Mouse (Mus musculus): ENCODE data around the gene Lama1. TPM values are rescaled to one million over a fixed set of nuclear protein-coding genes. Genes with fewer than 3 reads are reported as not detected.

Lama1 gene
- 31.0 and 60.4 TPM in 2 replicates for polyA plus RNA-seq (2014; fragmentation: Nextera tagmentation; extraction: Ambion mirVana)

DNA sequence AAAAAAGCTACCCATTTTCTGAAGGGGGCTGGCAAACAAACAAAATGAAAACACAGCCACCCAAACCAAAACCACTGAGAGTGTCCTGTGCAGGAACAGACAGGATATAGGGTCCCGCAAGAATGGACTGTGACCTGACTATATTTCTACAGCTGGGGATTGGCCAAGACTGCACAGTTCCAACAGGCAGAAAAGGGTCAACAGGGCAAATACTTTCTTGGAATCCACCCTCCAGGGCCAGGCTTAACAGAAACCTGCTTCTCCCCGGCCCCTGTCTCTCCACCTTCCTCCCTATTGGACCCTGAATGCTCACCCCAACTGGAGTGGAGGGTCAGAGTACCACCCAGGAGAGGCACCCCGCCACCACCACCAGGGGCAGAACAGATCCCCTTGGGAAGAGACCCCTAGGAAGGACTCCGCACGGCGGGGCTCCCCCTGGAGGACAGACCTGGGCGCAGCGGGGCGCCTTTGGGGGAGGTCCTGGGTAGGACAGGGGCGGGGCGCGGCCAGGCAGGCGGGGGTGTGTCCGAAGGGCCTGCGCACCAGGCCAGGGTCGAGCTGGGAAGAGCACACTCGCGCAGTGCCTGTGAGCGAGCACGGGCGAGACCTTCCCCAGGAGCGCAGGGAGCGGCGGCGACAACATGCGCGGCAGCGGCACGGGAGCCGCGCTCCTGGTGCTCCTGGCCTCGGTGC is at the start of gene Lama1:
Lama1 (plus strand) TSS at position 566 of the 693 bp plus-strand sequence.
- Histone ChIP-seq H3K4me1 (ENCODE audit: control insufficient read depth, insufficient read depth, low read length) (peaks cover 16% of the 10 kb centered on the region), H3K9me3 (ENCODE audit: control insufficient read depth, low read length) (no peaks in the 10 kb centered on the region), H3K4me3 (ENCODE audit: low read length) (peak within 1 kb of the TSS; percentile 79), H3K27me3 (ENCODE audit: control insufficient read depth, insufficient read depth, low read length) (peaks cover 4% of the 10 kb centered on the region; the same call in 1 of the 2 replicates), H3K36me3 (ENCODE audit: control insufficient read depth, insufficient read depth, low read length) (no peaks in the 10 kb centered on the region), H3K9ac (ENCODE audit: low read depth, low read length) (peak within 1 kb of the TSS; percentile 90), H3K27ac (ENCODE audit: low read depth, low read length) (peak within 1 kb of the TSS; percentile 69), H3K4me2 (replicated peaks; ENCODE audit: low read depth, low read length) (peak within 1 kb of the TSS; percentile 97)
- ATAC-seq (ENCODE audit: low FRiP score, low TSS enrichment) = peak; percentile 97
- WGBS = 2% methylated on average over 16 of the region's 32 CpGs

DNA sequence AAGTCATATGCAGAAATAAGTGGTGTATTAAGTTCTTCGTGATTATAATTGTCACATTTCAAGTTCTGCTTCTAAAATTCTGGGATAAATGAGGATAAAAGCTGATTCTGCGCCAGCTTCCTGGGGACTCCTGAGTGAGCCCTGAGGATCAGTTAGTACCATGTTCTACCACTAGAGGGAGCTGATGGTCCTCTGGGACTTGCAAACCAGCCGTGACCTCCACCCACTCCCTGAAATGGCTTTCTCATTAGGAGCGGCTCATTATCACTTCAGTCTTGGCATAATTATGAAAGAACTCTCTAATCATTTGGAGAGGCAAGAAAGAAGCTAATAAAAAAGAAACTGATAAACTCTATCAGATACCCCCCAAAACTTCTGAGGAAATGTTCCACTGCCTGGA is 45.6 kb upstream of the Lama1 start:
- no peaks in the 10 kb centered on the region for H3K9me3 ChIP-seq (ENCODE audit: control insufficient read depth, low read length)
- H3K4me1 ChIP-seq (ENCODE audit: control insufficient read depth, insufficient read depth, low read length) = no peaks in the 10 kb centered on the region
- WGBS = 12% methylated on average over 4 of the region's 4 CpGs
- no peak overlapping the region for H3K4me3 ChIP-seq (ENCODE audit: low read length)
- H3K36me3 ChIP-seq (ENCODE audit: control insufficient read depth, insufficient read depth, low read length) = no peaks in the 10 kb centered on the region
- H3K4me2 ChIP-seq (replicated peaks; ENCODE audit: low read depth, low read length) = no peak overlapping the region
- ATAC-seq (ENCODE audit: low FRiP score, low TSS enrichment) = 0 out of 2 replicates have a peak, but pooled peaks have one; percentile 49
- no peak overlapping the region for H3K9ac ChIP-seq (ENCODE audit: low read depth, low read length)
- no peak overlapping the region for H3K27ac ChIP-seq (ENCODE audit: low read depth, low read length)
- H3K27me3 ChIP-seq (ENCODE audit: control insufficient read depth, insufficient read depth, low read length) = no peaks in the 10 kb centered on the region

DNA sequence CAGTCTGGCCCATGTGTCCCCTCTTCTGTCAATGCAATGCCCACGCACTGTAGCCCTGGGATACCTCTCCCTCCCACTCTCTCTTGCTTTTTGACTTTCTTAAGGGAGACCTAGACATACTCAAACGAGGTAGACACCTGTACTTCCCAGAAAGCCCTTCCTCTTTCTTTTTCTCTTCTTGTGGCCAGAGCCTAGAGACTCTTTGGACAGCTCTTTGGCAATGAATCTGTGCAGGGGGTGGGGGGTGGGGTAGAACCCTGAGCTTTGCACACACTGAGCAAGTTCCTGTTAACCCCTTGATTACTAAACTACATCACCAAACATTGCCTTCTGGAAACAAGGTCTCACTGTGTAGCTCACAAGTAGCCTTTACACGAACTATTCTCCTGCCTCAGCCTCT is 32.8 kb upstream of the Lama1 start:
- H3K4me3 ChIP-seq (ENCODE audit: low read length) = no peak overlapping the region
- WGBS = 78% methylated on average over 3 of the region's 3 CpGs
- no peak for ATAC-seq (ENCODE audit: low FRiP score, low TSS enrichment)
- H3K4me2 ChIP-seq (replicated peaks; ENCODE audit: low read depth, low read length) = no peak overlapping the region
- H3K4me1 ChIP-seq (ENCODE audit: control insufficient read depth, insufficient read depth, low read length) = no peaks in the 10 kb centered on the region
- H3K9ac ChIP-seq (ENCODE audit: low read depth, low read length) = no peak overlapping the region
- no peaks in the 10 kb centered on the region for H3K36me3 ChIP-seq (ENCODE audit: control insufficient read depth, insufficient read depth, low read length)
- no peaks in the 10 kb centered on the region for H3K9me3 ChIP-seq (ENCODE audit: control insufficient read depth, low read length)
- no peak overlapping the region for H3K27ac ChIP-seq (ENCODE audit: low read depth, low read length)
- no peaks in the 10 kb centered on the region for H3K27me3 ChIP-seq (ENCODE audit: control insufficient read depth, insufficient read depth, low read length)

DNA sequence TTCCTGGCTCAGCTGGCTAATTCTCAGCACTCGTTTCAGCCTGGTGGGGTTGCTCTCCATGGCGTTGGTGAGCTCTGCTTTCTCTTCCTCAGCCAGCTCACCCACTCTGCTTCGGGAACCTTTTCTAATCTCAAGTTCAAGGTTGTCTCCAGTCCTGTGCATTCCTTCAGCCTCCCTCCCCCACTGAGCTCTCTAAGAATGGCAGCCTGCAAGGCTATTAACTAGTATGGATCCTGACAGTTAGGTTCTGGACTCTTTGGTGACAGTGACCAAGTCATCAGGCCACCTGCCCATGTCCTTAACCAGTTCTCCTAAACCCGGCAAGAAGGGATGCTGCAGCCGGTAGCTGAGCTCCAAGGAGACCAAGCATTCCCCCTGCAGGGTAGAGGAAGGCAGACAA is 30.1 kb upstream of the Lama1 start:
- no peaks in the 10 kb centered on the region for H3K27me3 ChIP-seq (ENCODE audit: control insufficient read depth, insufficient read depth, low read length)

DNA sequence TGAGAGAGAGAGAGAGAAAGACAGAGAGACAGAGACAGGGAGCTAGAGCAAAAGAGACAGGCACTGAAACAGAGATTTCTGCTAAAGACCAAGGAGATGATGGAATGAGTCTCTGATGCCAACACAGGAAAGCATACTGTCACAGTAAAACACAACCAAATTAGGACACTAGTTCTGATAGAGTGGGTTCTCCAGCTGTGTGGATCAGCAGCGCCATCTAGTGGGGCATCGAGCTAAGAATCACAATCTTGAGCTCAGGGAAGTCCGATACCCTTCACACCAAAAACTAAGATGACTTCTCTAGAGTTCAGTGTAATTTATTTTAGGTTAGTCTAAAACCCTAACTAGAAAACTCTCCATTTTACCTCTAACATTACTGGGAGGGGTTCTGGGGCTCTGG is 29.1 kb upstream of the Lama1 start:
- Histone ChIP-seq H3K36me3 (ENCODE audit: control insufficient read depth, insufficient read depth, low read length) (no peaks in the 10 kb centered on the region), H3K27me3 (ENCODE audit: control insufficient read depth, insufficient read depth, low read length) (no peaks in the 10 kb centered on the region), H3K27ac (ENCODE audit: low read depth, low read length) (no peak overlapping the region), H3K4me1 (ENCODE audit: control insufficient read depth, insufficient read depth, low read length) (no peaks in the 10 kb centered on the region), H3K4me2 (replicated peaks; ENCODE audit: low read depth, low read length) (no peak overlapping the region), H3K9ac (ENCODE audit: low read depth, low read length) (no peak overlapping the region), H3K4me3 (ENCODE audit: low read length) (no peak overlapping the region), H3K9me3 (ENCODE audit: control insufficient read depth, low read length) (no peaks in the 10 kb centered on the region)
- 17% methylated on average over 3 of the region's 3 CpGs for WGBS
- ATAC-seq (ENCODE audit: low FRiP score, low TSS enrichment) = peak; percentile 62; the same call in 1 of the 2 replicates

More for the DNA sequence above, 30.1 kb upstream of the Lama1 start:
- Histone ChIP-seq H3K36me3 (ENCODE audit: control insufficient read depth, insufficient read depth, low read length) (no peaks in the 10 kb centered on the region), H3K27ac (ENCODE audit: low read depth, low read length) (no peak overlapping the region), H3K4me1 (ENCODE audit: control insufficient read depth, insufficient read depth, low read length) (no peaks in the 10 kb centered on the region), H3K9ac (ENCODE audit: low read depth, low read length) (no peak overlapping the region), H3K9me3 (ENCODE audit: control insufficient read depth, low read length) (no peaks in the 10 kb centered on the region), H3K4me2 (replicated peaks; ENCODE audit: low read depth, low read length) (no peak overlapping the region), H3K4me3 (ENCODE audit: low read length) (no peak overlapping the region)
- no peak for ATAC-seq (ENCODE audit: low FRiP score, low TSS enrichment)
- WGBS = 69% methylated on average over 5 of the region's 5 CpGs

DNA sequence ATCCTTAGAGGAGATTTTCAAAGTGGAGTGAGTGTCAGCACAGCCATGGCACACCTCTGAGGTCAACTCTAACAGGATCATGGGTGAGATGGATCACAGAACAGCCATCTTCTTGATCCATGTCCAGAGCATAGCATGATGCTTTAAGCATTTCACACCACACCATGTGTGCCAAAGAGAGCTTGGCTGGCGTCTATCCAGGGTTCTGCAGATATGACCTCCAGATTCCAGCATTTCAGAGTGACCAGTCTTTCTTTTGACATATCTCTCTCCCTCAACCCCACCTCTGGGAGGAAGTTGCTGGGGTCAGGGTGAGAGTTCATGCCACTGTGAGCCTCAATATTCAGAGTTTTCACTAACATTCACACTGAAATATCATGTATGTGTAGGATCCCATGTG is 18.5 kb upstream of the Lama1 start:
- H3K27ac ChIP-seq (ENCODE audit: low read depth, low read length) = no peak overlapping the region
- no peaks in the 10 kb centered on the region for H3K27me3 ChIP-seq (ENCODE audit: control insufficient read depth, insufficient read depth, low read length)
- no peaks in the 10 kb centered on the region for H3K4me1 ChIP-seq (ENCODE audit: control insufficient read depth, insufficient read depth, low read length)
- ATAC-seq (ENCODE audit: low FRiP score, low TSS enrichment) = no peak
- 0 out of 2 replicates have a peak, but pooled peaks cover 4% of the 10 kb centered on the region for H3K9me3 ChIP-seq (ENCODE audit: control insufficient read depth, low read length)
- no peak overlapping the region for H3K4me2 ChIP-seq (replicated peaks; ENCODE audit: low read depth, low read length)
- H3K4me3 ChIP-seq (ENCODE audit: low read length) = no peak overlapping the region
- 91% methylated on average over 1 of the region's 1 CpGs for WGBS
- H3K36me3 ChIP-seq (ENCODE audit: control insufficient read depth, insufficient read depth, low read length) = no peaks in the 10 kb centered on the region
- no peak overlapping the region for H3K9ac ChIP-seq (ENCODE audit: low read depth, low read length)

DNA sequence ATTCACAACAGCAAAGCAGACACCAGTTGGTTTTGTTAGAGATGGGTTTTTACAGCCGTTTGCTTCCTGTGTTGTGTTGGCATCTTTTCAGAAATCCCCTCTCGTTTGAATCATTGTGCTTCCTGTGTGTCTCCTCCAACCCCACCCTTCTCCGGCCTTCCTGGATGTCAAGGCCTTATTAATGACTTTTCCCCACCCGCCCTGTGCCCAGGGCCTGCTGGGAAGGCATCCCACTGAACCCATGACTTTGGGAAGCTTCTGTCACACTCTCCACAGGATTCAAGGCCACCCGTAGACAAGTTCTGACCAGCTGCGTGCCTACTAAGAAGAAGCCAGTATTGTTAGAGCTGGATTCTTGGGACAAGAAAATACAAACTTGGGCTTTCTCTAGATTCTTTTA is 16.0 kb upstream of the Lama1 start:
- ATAC-seq (ENCODE audit: low FRiP score, low TSS enrichment) = no peak

DNA sequence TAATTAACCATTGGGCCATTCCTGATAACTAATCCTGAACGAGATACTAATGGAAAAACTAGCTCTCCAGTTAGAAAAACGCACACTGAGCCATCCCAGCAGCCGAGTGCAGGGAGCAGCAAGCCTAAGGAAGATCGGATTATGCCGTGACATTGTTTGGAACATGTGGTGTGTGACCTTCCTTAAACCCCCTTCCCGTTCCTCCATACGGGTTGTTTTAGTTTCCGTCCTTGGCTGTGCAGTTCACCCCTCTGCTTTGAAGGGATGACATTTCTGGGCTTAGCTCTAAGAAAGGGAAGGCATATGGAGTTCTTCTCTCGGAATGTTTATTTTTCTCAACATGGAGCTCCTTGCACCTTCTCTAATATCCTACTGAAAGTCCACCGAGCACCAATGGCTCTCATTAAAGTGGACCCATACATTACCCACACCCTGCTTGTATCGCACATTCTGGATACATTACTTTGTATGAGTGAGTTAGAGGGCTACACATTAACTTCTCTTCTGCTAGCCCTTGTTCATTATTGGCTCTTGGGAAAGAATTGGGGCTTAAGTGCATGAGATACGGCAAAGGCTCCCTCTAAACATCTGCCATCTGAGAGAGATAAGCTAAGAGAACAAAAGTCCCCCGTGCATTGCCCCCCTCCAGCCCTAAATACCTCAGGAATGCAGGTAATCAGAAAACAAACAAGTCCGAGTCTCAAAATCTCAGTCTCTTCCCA is 11.9 kb upstream of the Lama1 start:
- H3K4me3 ChIP-seq (ENCODE audit: low read length) = no peak overlapping the region
- ATAC-seq (ENCODE audit: low FRiP score, low TSS enrichment) = peak; percentile 57
- 23% methylated on average over 14 of the region's 14 CpGs for WGBS
- H3K9me3 ChIP-seq (ENCODE audit: control insufficient read depth, low read length) = no peaks in the 10 kb centered on the region
- H3K36me3 ChIP-seq (ENCODE audit: control insufficient read depth, insufficient read depth, low read length) = no peaks in the 10 kb centered on the region
- no peaks in the 10 kb centered on the region for H3K27me3 ChIP-seq (ENCODE audit: control insufficient read depth, insufficient read depth, low read length)
- H3K4me2 ChIP-seq (replicated peaks; ENCODE audit: low read depth, low read length) = peak overlapping the region; percentile 15; the same call in 1 of the 2 replicates
- no peaks in the 10 kb centered on the region; the same call in 1 of the 2 replicates for H3K4me1 ChIP-seq (ENCODE audit: control insufficient read depth, insufficient read depth, low read length)
- peak overlapping the region; percentile 60; the same call in 1 of the 2 replicates for H3K27ac ChIP-seq (ENCODE audit: low read depth, low read length)
- H3K9ac ChIP-seq (ENCODE audit: low read depth, low read length) = no peak overlapping the region

More for the DNA sequence above, 16.0 kb upstream of the Lama1 start:
- Histone ChIP-seq H3K27ac (ENCODE audit: low read depth, low read length) (no peak overlapping the region), H3K9ac (ENCODE audit: low read depth, low read length) (no peak overlapping the region), H3K4me1 (ENCODE audit: control insufficient read depth, insufficient read depth, low read length) (no peaks in the 10 kb centered on the region; the same call in 1 of the 2 replicates), H3K9me3 (ENCODE audit: control insufficient read depth, low read length) (0 out of 2 replicates have a peak, but pooled peaks cover 4% of the 10 kb centered on the region), H3K36me3 (ENCODE audit: control insufficient read depth, insufficient read depth, low read length) (no peaks in the 10 kb centered on the region), H3K4me3 (ENCODE audit: low read length) (no peak overlapping the region), H3K4me2 (replicated peaks; ENCODE audit: low read depth, low read length) (no peak overlapping the region), H3K27me3 (ENCODE audit: control insufficient read depth, insufficient read depth, low read length) (no peaks in the 10 kb centered on the region)
- WGBS = 69% methylated on average over 6 of the region's 6 CpGs

DNA sequence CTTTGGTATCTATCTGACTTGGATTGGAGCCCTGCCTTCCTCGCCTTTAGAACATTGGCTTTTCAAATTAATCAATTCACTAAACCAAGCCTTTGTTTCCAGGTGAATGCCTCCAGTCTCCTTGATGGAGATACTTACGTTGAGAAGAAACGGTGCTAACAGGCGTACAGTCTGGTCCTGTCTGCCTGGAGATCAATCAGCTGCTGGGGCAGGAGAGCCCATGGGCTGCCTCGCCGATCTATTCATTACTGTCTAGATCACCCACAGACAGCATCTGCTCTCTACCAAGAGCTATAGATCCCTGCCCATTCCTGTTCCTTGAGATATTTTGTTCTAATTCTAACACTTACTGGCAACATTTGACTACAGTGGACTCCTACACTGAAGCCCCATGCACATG is 9.6 kb upstream of the Lama1 start:
- H3K9ac ChIP-seq (ENCODE audit: low read depth, low read length) = no peak overlapping the region
- H3K36me3 ChIP-seq (ENCODE audit: control insufficient read depth, insufficient read depth, low read length) = no peaks in the 10 kb centered on the region
- H3K27me3 ChIP-seq (ENCODE audit: control insufficient read depth, insufficient read depth, low read length) = no peaks in the 10 kb centered on the region
- H3K4me1 ChIP-seq (ENCODE audit: control insufficient read depth, insufficient read depth, low read length) = peaks cover 2% of the 10 kb centered on the region; the same call in 1 of the 2 replicates
- no peak overlapping the region for H3K27ac ChIP-seq (ENCODE audit: low read depth, low read length)
- 77% methylated on average over 6 of the region's 6 CpGs for WGBS
- no peaks in the 10 kb centered on the region for H3K9me3 ChIP-seq (ENCODE audit: control insufficient read depth, low read length)
- no peak for ATAC-seq (ENCODE audit: low FRiP score, low TSS enrichment)
- no peak overlapping the region for H3K4me2 ChIP-seq (replicated peaks; ENCODE audit: low read depth, low read length)
- H3K4me3 ChIP-seq (ENCODE audit: low read length) = no peak overlapping the region

All from kidney, embryonic 14.5 days (tissue).